Mouse (Mus musculus): ENCODE results near the gene Cxcl12.

The Cxcl12 gene

GRCm38 (mm10) chr6:117168321-117169011 is at the start of gene Cxcl12:
Gene Cxcl12 (plus strand): TSS chr6:117168535.
- peak; percentile 69 for DNase-seq (ENCODE audit: low spot score)

- no peak for DNase-seq (ENCODE audit: low spot score)
Observed at GRCm38 (mm10) chr6:117122074-117122473, 46.3 kb upstream of the Cxcl12 start.

GRCm38 (mm10) chr6:117126356-117126755 is 42.0 kb upstream of the Cxcl12 start:
- DNase-seq (ENCODE audit: low spot score): no peak

- DNase-seq (ENCODE audit: low spot score): no peak
Observed at GRCm38 (mm10) chr6:117129443-117129842, 38.9 kb upstream of the Cxcl12 start.

GRCm38 (mm10) chr6:117130680-117131111 is 37.6 kb upstream of the Cxcl12 start:
- DNase-seq (ENCODE audit: low spot score): no peak

GRCm38 (mm10) chr6:117134526-117134925 is 33.8 kb upstream of the Cxcl12 start:
- DNase-seq (ENCODE audit: low spot score): no peak

- peak; percentile 79 for DNase-seq (ENCODE audit: low spot score)
Observed at GRCm38 (mm10) chr6:117137735-117138134, 30.6 kb upstream of the Cxcl12 start.

GRCm38 (mm10) chr6:117140907-117141306 is 27.4 kb upstream of the Cxcl12 start:
- no peak for DNase-seq (ENCODE audit: low spot score)

GRCm38 (mm10) chr6:117146951-117147350 is 21.4 kb upstream of the Cxcl12 start:
- DNase-seq (ENCODE audit: low spot score): no peak

GRCm38 (mm10) chr6:117151484-117152149 is 16.7 kb upstream of the Cxcl12 start:
- DNase-seq (ENCODE audit: low spot score): no peak

GRCm38 (mm10) chr6:117153046-117153445 is 15.3 kb upstream of the Cxcl12 start:
- no peak for DNase-seq (ENCODE audit: low spot score)

GRCm38 (mm10) chr6:117156846-117157245 is 11.5 kb upstream of the Cxcl12 start:
- no peak for DNase-seq (ENCODE audit: low spot score)

- DNase-seq (ENCODE audit: low spot score): no peak
Observed at GRCm38 (mm10) chr6:117159710-117160690, 8.3 kb upstream of the Cxcl12 start.

- DNase-seq (ENCODE audit: low spot score): no peak
Observed at GRCm38 (mm10) chr6:117163486-117163885, 4.8 kb upstream of the Cxcl12 start.

GRCm38 (mm10) chr6:117166581-117167425 is 1.5 kb upstream of the Cxcl12 start:
- peak; percentile 93 for DNase-seq (ENCODE audit: low spot score)

GRCm38 (mm10) chr6:117167426-117167730 is 957 bp upstream of the Cxcl12 start:
- DNase-seq (ENCODE audit: low spot score): no peak

GRCm38 (mm10) chr6:117169051-117169909 is 945 bp downstream of the Cxcl12 start:
- DNase-seq (ENCODE audit: low spot score): peak; percentile 64

GRCm38 (mm10) chr6:117169910-117170747 is 1.8 kb downstream of the Cxcl12 start:
- DNase-seq (ENCODE audit: low spot score): peak; percentile 58

- no peak for DNase-seq (ENCODE audit: low spot score)
Observed at GRCm38 (mm10) chr6:117172358-117172757, 4.0 kb downstream of the Cxcl12 start.

- DNase-seq (ENCODE audit: low spot score): peak; percentile 90
Observed at GRCm38 (mm10) chr6:117173876-117174275, 5.5 kb downstream of the Cxcl12 start.

Data from adipocyte (in vitro differentiated cells).